Mouse (Mus musculus): ENCODE data around the gene Tnfsf9. TPM values are rescaled to one million over a fixed set of nuclear protein-coding genes. Genes with fewer than 3 reads are reported as not detected.

Tnfsf9 gene
- polyA plus RNA-seq, 1 experiment from 2014 or later = 11.7 TPM

DNA sequence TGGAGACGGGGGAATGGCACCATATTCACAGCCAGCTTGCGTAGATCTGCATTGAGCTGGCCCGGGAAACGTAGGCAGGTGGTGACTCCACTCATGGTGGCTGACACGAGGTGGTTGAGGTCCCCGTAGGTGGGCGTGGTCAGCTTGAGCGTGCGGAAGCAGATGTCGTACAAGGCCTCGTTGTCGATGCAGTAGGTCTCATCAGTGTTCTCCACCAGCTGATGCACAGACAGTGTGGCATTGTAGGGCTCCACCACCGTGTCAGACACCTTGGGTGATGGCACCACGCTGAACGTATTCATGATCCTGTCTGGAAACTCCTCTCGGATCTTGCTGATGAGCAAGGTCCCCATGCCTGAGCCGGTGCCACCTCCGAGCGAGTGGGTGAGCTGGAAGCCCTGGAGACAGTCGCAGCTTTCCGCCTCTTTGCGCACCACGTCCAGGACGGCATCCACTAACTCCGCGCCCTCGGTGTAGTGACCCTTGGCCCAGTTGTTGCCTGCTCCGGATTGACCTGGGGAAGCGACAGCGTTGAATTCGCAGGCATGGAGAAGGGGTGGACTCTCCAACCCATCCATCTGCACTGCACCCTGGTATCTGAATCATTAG, 23.8 kb upstream of the Tnfsf9 start:
- 96% methylated on average over 31 of the region's 31 CpGs for WGBS
- ATAC-seq (ENCODE audit: insufficient number of reproducible peaks, insufficient read depth, low FRiP score, low read depth) = no peak
- H3K4me2 ChIP-seq (replicated peaks; ENCODE audit: low read depth, low read length) = no peak overlapping the region

GRCm38 (mm10) chr17:57082481-57082880, 22.6 kb upstream of the Tnfsf9 start:
- H3K9ac ChIP-seq (replicated peaks; ENCODE audit: low read depth, low read length) = no peak overlapping the region
- 0 out of 2 replicates have a peak, but pooled peaks cover 8% of the 10 kb centered on the region for H3K4me1 ChIP-seq (ENCODE audit: control insufficient read depth, insufficient read depth, low read length)
- 83% methylated on average over 5 of the region's 5 CpGs for WGBS
- H3K27ac ChIP-seq (ENCODE audit: low read length) = no peak overlapping the region
- no peak overlapping the region for H3K4me2 ChIP-seq (replicated peaks; ENCODE audit: low read depth, low read length)
- H3K36me3 ChIP-seq (ENCODE audit: control insufficient read depth, insufficient read depth, low read length) = no peaks in the 10 kb centered on the region
- no peaks in the 10 kb centered on the region for H3K27me3 ChIP-seq (ENCODE audit: control insufficient read depth, insufficient read depth, low read length)
- no peak overlapping the region for H3K4me3 ChIP-seq (ENCODE audit: low read depth, low read length)
- ATAC-seq (ENCODE audit: insufficient number of reproducible peaks, insufficient read depth, low FRiP score, low read depth) = no peak
- H3K9me3 ChIP-seq (ENCODE audit: control insufficient read depth, low read depth, low read length) = no peaks in the 10 kb centered on the region

More for the DNA sequence above, 23.8 kb upstream of the Tnfsf9 start:
- Histone ChIP-seq H3K4me1 (ENCODE audit: control insufficient read depth, insufficient read depth, low read length) (0 out of 2 replicates have a peak, but pooled peaks cover 8% of the 10 kb centered on the region), H3K36me3 (ENCODE audit: control insufficient read depth, insufficient read depth, low read length) (no peaks in the 10 kb centered on the region), H3K27me3 (ENCODE audit: control insufficient read depth, insufficient read depth, low read length) (no peaks in the 10 kb centered on the region), H3K9ac (replicated peaks; ENCODE audit: low read depth, low read length) (no peak overlapping the region), H3K9me3 (ENCODE audit: control insufficient read depth, low read depth, low read length) (no peaks in the 10 kb centered on the region), H3K4me3 (ENCODE audit: low read depth, low read length) (no peak overlapping the region), H3K27ac (ENCODE audit: low read length) (no peak overlapping the region)

GRCm38 (mm10) chr17:57085970-57086757, 19.0 kb upstream of the Tnfsf9 start:
- H3K4me3 ChIP-seq (ENCODE audit: low read depth, low read length) = no peak overlapping the region
- H3K9ac ChIP-seq (replicated peaks; ENCODE audit: low read depth, low read length) = no peak overlapping the region
- H3K4me2 ChIP-seq (replicated peaks; ENCODE audit: low read depth, low read length) = no peak overlapping the region
- ATAC-seq (ENCODE audit: insufficient number of reproducible peaks, insufficient read depth, low FRiP score, low read depth) = no peak
- no peaks in the 10 kb centered on the region for H3K36me3 ChIP-seq (ENCODE audit: control insufficient read depth, insufficient read depth, low read length)
- H3K27me3 ChIP-seq (ENCODE audit: control insufficient read depth, insufficient read depth, low read length) = no peaks in the 10 kb centered on the region
- H3K9me3 ChIP-seq (ENCODE audit: control insufficient read depth, low read depth, low read length) = no peaks in the 10 kb centered on the region
- H3K4me1 ChIP-seq (ENCODE audit: control insufficient read depth, insufficient read depth, low read length) = no peaks in the 10 kb centered on the region
- 83% methylated on average over 11 of the region's 11 CpGs for WGBS
- H3K27ac ChIP-seq (ENCODE audit: low read length) = no peak overlapping the region

DNA sequence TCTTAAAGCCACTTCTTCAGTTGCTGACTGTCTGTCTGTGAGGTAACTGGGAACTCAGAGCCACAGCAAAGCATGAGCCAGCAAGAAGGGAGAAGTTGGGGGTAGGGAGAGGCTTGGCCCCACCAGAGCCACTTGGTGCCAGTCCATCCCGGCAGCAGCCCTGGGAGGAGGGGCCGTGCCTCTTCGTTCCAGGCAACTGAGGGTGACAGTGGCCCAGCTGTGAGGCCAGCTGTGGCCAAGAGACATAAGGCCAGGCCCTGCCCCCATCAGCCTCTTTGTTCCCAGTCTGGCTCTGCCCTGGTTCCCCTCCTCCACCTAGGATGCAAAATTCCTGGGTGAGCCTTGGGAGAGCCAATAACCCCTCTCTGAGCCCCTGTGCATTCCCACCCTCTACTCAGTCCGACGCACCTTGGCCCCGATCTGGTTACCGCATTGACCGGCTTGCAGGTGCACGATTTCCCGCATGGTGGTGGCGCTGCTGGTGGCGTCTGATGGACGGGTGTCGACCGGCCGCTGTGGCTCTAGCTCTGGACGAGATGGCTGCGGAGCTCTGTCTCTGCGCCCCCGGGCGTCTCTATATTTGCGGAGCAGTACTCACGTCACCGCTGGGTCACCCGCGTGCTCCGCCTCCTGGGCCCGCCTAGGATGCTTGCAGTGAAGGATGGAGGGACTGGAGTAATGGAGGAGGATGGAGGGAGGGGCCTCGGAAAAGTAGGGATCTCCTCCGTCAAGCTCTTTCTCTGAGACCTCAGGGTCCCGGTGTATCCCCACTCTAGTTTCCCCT, 17.9 kb upstream of the Tnfsf9 start, which contains the start of gene Tubb4a:
Gene Tubb4a (minus strand): TSS at position 734 of the 784 bp plus-strand sequence.
- peak within 1 kb of the TSS; percentile 33 for H3K4me3 ChIP-seq (ENCODE audit: low read depth, low read length)
- no peak within 1 kb of the TSS for H3K9ac ChIP-seq (replicated peaks; ENCODE audit: low read depth, low read length)
- peak within 1 kb of the TSS; percentile 55 for H3K4me2 ChIP-seq (replicated peaks; ENCODE audit: low read depth, low read length)
- WGBS = 1% methylated on average over 31 of the region's 31 CpGs
- ATAC-seq (ENCODE audit: insufficient number of reproducible peaks, insufficient read depth, low FRiP score, low read depth) = peak; percentile 66
- H3K27me3 ChIP-seq (ENCODE audit: control insufficient read depth, insufficient read depth, low read length) = no peaks in the 10 kb centered on the region
- no peaks in the 10 kb centered on the region for H3K9me3 ChIP-seq (ENCODE audit: control insufficient read depth, low read depth, low read length)
- H3K27ac ChIP-seq (ENCODE audit: low read length) = no peak within 1 kb of the TSS
- no peaks in the 10 kb centered on the region for H3K36me3 ChIP-seq (ENCODE audit: control insufficient read depth, insufficient read depth, low read length)
- no peaks in the 10 kb centered on the region for H3K4me1 ChIP-seq (ENCODE audit: control insufficient read depth, insufficient read depth, low read length)

- ATAC-seq (ENCODE audit: insufficient number of reproducible peaks, insufficient read depth, low FRiP score, low read depth) = no peak
- no peaks in the 10 kb centered on the region for H3K36me3 ChIP-seq (ENCODE audit: control insufficient read depth, insufficient read depth, low read length)
- no peaks in the 10 kb centered on the region for H3K4me1 ChIP-seq (ENCODE audit: control insufficient read depth, insufficient read depth, low read length)
- no peak overlapping the region for H3K9ac ChIP-seq (replicated peaks; ENCODE audit: low read depth, low read length)
- no peaks in the 10 kb centered on the region for H3K27me3 ChIP-seq (ENCODE audit: control insufficient read depth, insufficient read depth, low read length)
- no peak overlapping the region for H3K4me2 ChIP-seq (replicated peaks; ENCODE audit: low read depth, low read length)
- WGBS = 97% methylated on average over 3 of the region's 3 CpGs
- no peaks in the 10 kb centered on the region for H3K9me3 ChIP-seq (ENCODE audit: control insufficient read depth, low read depth, low read length)
- H3K4me3 ChIP-seq (ENCODE audit: low read depth, low read length) = no peak overlapping the region
- H3K27ac ChIP-seq (ENCODE audit: low read length) = no peak overlapping the region
Measured at GRCm38 (mm10) chr17:57094222-57094621, 10.9 kb upstream of the Tnfsf9 start.

GRCm38 (mm10) chr17:57095855-57096622, 9.1 kb upstream of the Tnfsf9 start:
- Histone ChIP-seq H3K9me3 (ENCODE audit: control insufficient read depth, low read depth, low read length) (no peaks in the 10 kb centered on the region), H3K27ac (ENCODE audit: low read length) (no peak overlapping the region), H3K4me1 (ENCODE audit: control insufficient read depth, insufficient read depth, low read length) (no peaks in the 10 kb centered on the region), H3K9ac (replicated peaks; ENCODE audit: low read depth, low read length) (no peak overlapping the region), H3K4me2 (replicated peaks; ENCODE audit: low read depth, low read length) (peak overlapping the region; percentile 42), H3K27me3 (ENCODE audit: control insufficient read depth, insufficient read depth, low read length) (no peaks in the 10 kb centered on the region), H3K4me3 (ENCODE audit: low read depth, low read length) (peak overlapping the region; percentile 15), H3K36me3 (ENCODE audit: control insufficient read depth, insufficient read depth, low read length) (no peaks in the 10 kb centered on the region)
- WGBS = 1% methylated on average over 18 of the region's 19 CpGs
- peak; percentile 84 for ATAC-seq (ENCODE audit: insufficient number of reproducible peaks, insufficient read depth, low FRiP score, low read depth)

DNA sequence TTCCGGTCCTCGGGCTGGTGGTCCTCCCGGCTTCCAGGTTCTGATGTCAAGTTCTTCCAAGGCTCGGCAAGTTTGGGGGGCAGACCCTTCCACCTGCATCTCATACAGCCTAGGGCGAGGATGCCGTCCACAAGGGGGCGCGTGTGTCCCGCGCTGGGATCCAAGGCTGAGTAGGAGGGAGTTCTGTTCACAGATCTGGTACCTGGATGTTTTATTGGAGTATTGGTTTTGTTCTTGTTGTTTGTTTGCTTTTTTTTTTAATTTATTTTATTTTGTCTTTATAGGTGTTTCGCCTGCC, 8.6 kb upstream of the Tnfsf9 start:
- peak overlapping the region; percentile 15; the same call in 1 of the 2 replicates for H3K4me3 ChIP-seq (ENCODE audit: low read depth, low read length)
- peak; percentile 71; the same call in 1 of the 2 replicates for ATAC-seq (ENCODE audit: insufficient number of reproducible peaks, insufficient read depth, low FRiP score, low read depth)
- H3K36me3 ChIP-seq (ENCODE audit: control insufficient read depth, insufficient read depth, low read length) = no peaks in the 10 kb centered on the region
- H3K9ac ChIP-seq (replicated peaks; ENCODE audit: low read depth, low read length) = no peak overlapping the region
- H3K27ac ChIP-seq (ENCODE audit: low read length) = no peak overlapping the region
- H3K4me2 ChIP-seq (replicated peaks; ENCODE audit: low read depth, low read length) = peak overlapping the region; percentile 42
- no peaks in the 10 kb centered on the region for H3K27me3 ChIP-seq (ENCODE audit: control insufficient read depth, insufficient read depth, low read length)
- 1% methylated on average over 11 of the region's 11 CpGs for WGBS
- no peaks in the 10 kb centered on the region for H3K4me1 ChIP-seq (ENCODE audit: control insufficient read depth, insufficient read depth, low read length)
- no peaks in the 10 kb centered on the region for H3K9me3 ChIP-seq (ENCODE audit: control insufficient read depth, low read depth, low read length)

- no peaks in the 10 kb centered on the region for H3K27me3 ChIP-seq (ENCODE audit: control insufficient read depth, insufficient read depth, low read length)
- H3K4me2 ChIP-seq (replicated peaks; ENCODE audit: low read depth, low read length) = no peak overlapping the region
- H3K27ac ChIP-seq (ENCODE audit: low read length) = no peak overlapping the region
- H3K9ac ChIP-seq (replicated peaks; ENCODE audit: low read depth, low read length) = no peak overlapping the region
- H3K4me1 ChIP-seq (ENCODE audit: control insufficient read depth, insufficient read depth, low read length) = no peaks in the 10 kb centered on the region
- H3K36me3 ChIP-seq (ENCODE audit: control insufficient read depth, insufficient read depth, low read length) = no peaks in the 10 kb centered on the region
- 86% methylated on average over 5 of the region's 5 CpGs for WGBS
- H3K9me3 ChIP-seq (ENCODE audit: control insufficient read depth, low read depth, low read length) = no peaks in the 10 kb centered on the region
- no peak for ATAC-seq (ENCODE audit: insufficient number of reproducible peaks, insufficient read depth, low FRiP score, low read depth)
- no peak overlapping the region for H3K4me3 ChIP-seq (ENCODE audit: low read depth, low read length)
Measured at GRCm38 (mm10) chr17:57098321-57098720, 6.8 kb upstream of the Tnfsf9 start.
